19 mouse cellular contexts compared by ENCODE assay signal in the genomic region with DNA sequence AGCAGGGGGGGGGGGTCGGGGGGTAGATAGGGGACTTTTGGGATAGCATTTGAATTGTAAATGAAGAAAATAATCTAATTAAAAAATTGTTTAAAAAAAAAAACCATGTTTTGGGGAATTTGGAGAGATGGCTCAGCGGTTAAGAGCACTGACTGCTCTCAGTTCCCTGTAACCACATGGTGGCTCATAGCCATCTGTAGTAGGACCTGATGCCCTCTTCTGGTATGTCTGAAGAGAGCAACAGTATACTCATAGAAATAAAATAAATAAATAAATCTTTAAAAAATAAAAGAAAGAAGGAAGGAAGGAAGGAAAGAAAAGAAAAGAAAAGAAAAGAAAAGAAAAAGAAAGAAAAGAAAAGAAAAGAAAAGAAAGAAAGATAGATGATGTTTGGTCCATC. TPM values are rescaled to one million over a fixed set of nuclear protein-coding genes. Genes with fewer than 3 reads are reported as not detected.
DNase-seq lines count a peak whose midpoint lies in the region; ATAC-seq and TF ChIP-seq lines count a peak whose summit lies in the region.
"Had no signal": no experiment of that assay in that cellular context is flagged by ENCODE, and none has a peak within 500 bp of the region (broad histone marks: within the 10 kb centered on the region; RNA-seq: fewer than 3 reads in every experiment).

No protein-coding gene starts in this region.

- no peak overlapping the region for H3K4me2 ChIP-seq in heart, postnatal 0 days (ENCODE audit: low read depth, low read length)
- H3K4me2 ChIP-seq: heart, embryonic 13.5 days; limb, embryonic 13.5 days; liver, embryonic 13.5 days; lung, embryonic 15.5 days had no signal

- TF ChIP-seq CTCF in heart, postnatal 0 days (IDR thresholded peaks at IDR 0.05; ENCODE audit: low read depth) = peak; percentile 38
- no peak for TF ChIP-seq CTCF in brain, embryonic 14.5 days (IDR thresholded peaks at IDR 0.05; ENCODE audit: borderline replicate concordance, extremely low read depth, insufficient read depth, insufficient read length)

- no peaks in the 10 kb centered on the region for H3K9me3 ChIP-seq in heart, postnatal 0 days (replicated peaks; ENCODE audit: control insufficient read depth, low read length)
- H3K9me3 ChIP-seq: heart, embryonic 13.5 days; hindbrain, embryonic 10.5 days; limb, embryonic 13.5 days; liver, embryonic 13.5 days; lung, embryonic 15.5 days; megakaryocyte, embryonic 14.5 days had no signal

- peak; percentile 28 to 35 for DNase-seq in cerebellum, postnatal 10 days
- no peak for DNase-seq in heart, postnatal 0 days (ENCODE audit: low spot score)
- DNase-seq in heart, postnatal 25 days (ENCODE audit: low spot score) = no peak
- DNase-seq in lung, postnatal 36 days = peak; percentile 9
- DNase-seq in lung, postnatal 4 days = no peak
- DNase-seq in brain, embryonic 14.5 days (ENCODE audit: low read depth) = peak; percentile 44
- DNase-seq in left cerebral cortex, adult 18-20 months (ENCODE audit: low spot score in 2 of 2) = no peak
- DNase-seq: adrenal gland, postnatal 25 days; cerebellum, adult 8-10 months; kidney, adult 8-10 months; kidney, postnatal 4 days; liver, embryonic 13.5 days; retina, postnatal 1 day had no signal

- no peak for TF ChIP-seq POLR2A in brain, embryonic 14.5 days (IDR thresholded peaks at IDR 0.05; ENCODE audit: borderline replicate concordance, extremely low read depth, insufficient read depth, insufficient read length, poor library complexity, severe bottlenecking)

- H3K4me3 ChIP-seq in heart, postnatal 0 days (ENCODE audit: low read depth, low read length) = no peak overlapping the region
- H3K4me3 ChIP-seq: heart, embryonic 13.5 days; hindbrain, embryonic 10.5 days; limb, embryonic 13.5 days; liver, embryonic 13.5 days; lung, embryonic 15.5 days; megakaryocyte, embryonic 14.5 days had no signal

- intact Hi-C loops in heart, postnatal 25 days (cut with DNase I) = no loop called here

- H3K27ac ChIP-seq in heart, postnatal 0 days (ENCODE audit: low read depth) = no peak overlapping the region
- H3K27ac ChIP-seq: heart, embryonic 13.5 days; hindbrain, embryonic 10.5 days; limb, embryonic 13.5 days; liver, embryonic 13.5 days; lung, embryonic 15.5 days had no signal

- H3K36me3 ChIP-seq in heart, postnatal 0 days (replicated peaks; ENCODE audit: control insufficient read depth, insufficient read depth, low read length) = peaks cover 71% of the 10 kb centered on the region

- peaks cover 6% of the 10 kb centered on the region for H3K4me1 ChIP-seq in heart, postnatal 0 days (ENCODE audit: control insufficient read depth, insufficient read depth)

- no peak for ATAC-seq in cerebellum, adult (ENCODE audit: insufficient number of reproducible peaks, low FRiP score, low TSS enrichment)
- ATAC-seq in heart, postnatal 0 days (ENCODE audit: insufficient read depth, low read depth) = no peak

- no peaks in the 10 kb centered on the region for H3K27me3 ChIP-seq in heart, postnatal 0 days (ENCODE audit: control insufficient read depth, insufficient read depth, low read length)
- H3K27me3 ChIP-seq: heart, embryonic 13.5 days; limb, embryonic 13.5 days; liver, embryonic 13.5 days; lung, embryonic 15.5 days; megakaryocyte, embryonic 14.5 days had no signal

- 80% methylated on average over 2 of the region's 2 CpGs for WGBS in heart, postnatal 0 days

- no peak for TF ChIP-seq EP300 in heart, postnatal 0 days (IDR thresholded peaks at IDR 0.05; ENCODE audit: low read depth)

- H3K9ac ChIP-seq in heart, postnatal 0 days (replicated peaks; ENCODE audit: low read depth, low read length) = no peak overlapping the region
- H3K9ac ChIP-seq: heart, embryonic 13.5 days; limb, embryonic 13.5 days; liver, embryonic 13.5 days; lung, embryonic 15.5 days had no signal

RNA-seq across cellular contexts. Expression of a gene that starts 5.8 kb away (rescaled TPM):
- total RNA-seq in heart, postnatal 0 days (2014; rRNA removed; ENCODE audit: low replicate concordance) = 45.7 and 66.9 TPM in 2 replicates
- polyA plus RNA-seq in heart, postnatal 0 days (2015; fragmentation: Nextera tagmentation; extraction: Ambion mirVana) = 37.2 and 38.4 TPM in 2 replicates
- 10 to 100 TPM; 54.6 to 59.6 TPM for total RNA-seq in heart, postnatal 25 days (2021)
- polyA plus RNA-seq in brain, embryonic 14.5 days (2012; rRNA removed) = 60.1 and 70.0 TPM in 2 replicates
- 10 to 100 TPM; 55.5 to 58.2 TPM for total RNA-seq in left cerebral cortex, adult 18-20 months (2021)

Comparison
In these comparisons a context has a peak if more than half of its experiments do, and no peak if none do; other contexts are left out.
1. DNase-seq: peak in cerebellum, postnatal 10 days (2 of 2), lung, postnatal 36 days (single experiment) and brain, embryonic 14.5 days (single experiment); none in heart, postnatal 0 days (single experiment), heart, postnatal 25 days (single experiment), lung, postnatal 4 days (0 of 2) and left cerebral cortex, adult 18-20 months (0 of 2).